Mouse (Mus musculus) heart, adult 2 months (tissue): ENCODE results near the gene Ska3. TPM values are rescaled to one million over a fixed set of nuclear protein-coding genes. Genes with fewer than 3 reads are reported as not detected.

ENCODE experiments used
- DNase-seq, 2 experiments: peaks; one replicate each; pipeline ENCODE4 v3.0.0; 2021
- H3K27ac ChIP-seq: fragments of 200-600 bp; 2 replicates; pipeline ENCODE4 v1.8.1; 2022
- H3K27me3 ChIP-seq: fragments of 200-500 bp; 2 replicates; pipeline ENCODE4 v1.6.1; 2012; ENCODE audit warnings: mild to moderate bottlenecking, low read length, inconsistent platforms, mixed read lengths; ENCODE audit not compliant: control insufficient read depth, insufficient read depth
- H3K36me3 ChIP-seq: fragments of 200-500 bp; 2 replicates; pipeline ENCODE4 v1.6.1; 2012; ENCODE audit warnings: low read length, inconsistent platforms; ENCODE audit not compliant: control insufficient read depth, insufficient read depth
- H3K4me1 ChIP-seq: fragments of 200-500 bp; 2 replicates; pipeline ENCODE4 v1.6.1; 2011; ENCODE audit warnings: low read length; ENCODE audit not compliant: control insufficient read depth, insufficient read depth
- H3K4me3 ChIP-seq: fragments of 200-600 bp; 2 replicates; pipeline ENCODE4 v1.8.1; 2022
- H3K79me2 ChIP-seq: fragments of 200-500 bp; replicated peaks from 2 replicates; pipeline ENCODE4 v1.6.1; 2012; ENCODE audit warnings: mild to moderate bottlenecking, inconsistent platforms, low read length, moderate library complexity, mixed read lengths; ENCODE audit not compliant: control insufficient read depth, insufficient read depth
- H3K9ac ChIP-seq: fragments of 200-500 bp; 2 replicates; pipeline ENCODE4 v1.6.1; 2012; ENCODE audit warnings: low read depth, mild to moderate bottlenecking, control low read depth, inconsistent platforms, low read length, mixed read lengths
- CTCF ChIP-seq: fragments of 200-600 bp; IDR thresholded peaks from 2 replicates; pipeline ENCODE4 v1.8.1; 2022; ENCODE audit warnings: antibody characterized with exemption, mild to moderate bottlenecking, moderate library complexity
- EP300 ChIP-seq: fragments of 200-500 bp; IDR thresholded peaks from 2 replicates; pipeline ENCODE4 v1.6.1; 2011; ENCODE audit warnings: low read depth, low read length, control low read depth; ENCODE audit not compliant: insufficient read depth
- POLR2A ChIP-seq: fragments of 200-500 bp; IDR thresholded peaks from 2 replicates; pipeline ENCODE4 v1.6.1; 2011; ENCODE audit warnings: mild to moderate bottlenecking, low read depth, low read length, control low read depth; ENCODE audit not compliant: insufficient read depth
- WGBS: fragments of 180-500 bp; shearing (Covaris S2); methylation state at CpG from one replicate; pipeline ENCODE4 v1.1.7; 2018; 5-methylcytosine and 5-hydroxymethylcytosine counted together
- intact Hi-C: fragments of 180-260 bp; cut with DNase I; formaldehyde crosslinking; loops from one replicate; pipeline ENCODE4 v1.15.1; 2025
- polyA plus RNA-seq: library from polyadenylated mRNA; depleted of rRNA; stranded (reverse); fragments of >200 nt; gene quantifications from 2 replicates; pipeline ENCODE4 v1.2.3, GENCODE M21; 2012
- total RNA-seq, 2 experiments: library from RNA; stranded (reverse); gene quantifications; 2 replicates each; pipeline ENCODE4 v1.2.3; 2021

The Ska3 gene
- total and polyA plus RNA-seq, 3 experiments: 0.16 to 0.52 (median 0.23) TPM

DNA sequence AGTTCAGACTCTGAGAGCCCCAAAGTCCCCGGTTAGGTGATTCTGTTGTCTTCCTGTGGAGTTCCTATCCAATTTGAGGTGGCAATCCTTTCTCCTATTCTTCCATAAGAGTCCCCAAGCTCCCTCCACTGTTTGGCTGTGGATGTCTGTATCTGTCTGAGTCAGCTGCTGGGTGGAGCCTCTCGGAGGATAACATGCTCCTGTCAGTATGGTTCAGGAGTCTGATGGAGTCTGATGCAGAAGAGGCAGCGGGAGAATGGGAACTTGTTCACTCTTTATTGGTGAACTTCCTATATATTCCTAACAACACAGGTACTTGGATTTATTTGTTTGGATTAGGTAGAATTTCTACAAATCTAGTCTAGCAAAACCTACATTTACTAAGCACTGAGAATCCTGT lies 18.6 kb upstream of the Ska3 start:
- TF ChIP-seq CTCF (no peak), POLR2A (no peak), EP300 (no peak)
- no peak overlapping the region for H3K4me3 ChIP-seq
- no peaks in the 10 kb centered on the region for H3K36me3 ChIP-seq
- intact Hi-C loops: loop anchor here (5.0 kb wide), 1 partner anchor 68 kb away; no protein-coding TSS in a partner anchor
- no peak overlapping the region for H3K27ac ChIP-seq
- 85% methylated on average over 3 of the region's 3 CpGs for WGBS
- H3K27me3 ChIP-seq: no peaks in the 10 kb centered on the region
- H3K4me1 ChIP-seq: no peaks in the 10 kb centered on the region
- H3K79me2 ChIP-seq: no peaks in the 10 kb centered on the region
- no peak overlapping the region for H3K9ac ChIP-seq
- no peak for DNase-seq

DNA sequence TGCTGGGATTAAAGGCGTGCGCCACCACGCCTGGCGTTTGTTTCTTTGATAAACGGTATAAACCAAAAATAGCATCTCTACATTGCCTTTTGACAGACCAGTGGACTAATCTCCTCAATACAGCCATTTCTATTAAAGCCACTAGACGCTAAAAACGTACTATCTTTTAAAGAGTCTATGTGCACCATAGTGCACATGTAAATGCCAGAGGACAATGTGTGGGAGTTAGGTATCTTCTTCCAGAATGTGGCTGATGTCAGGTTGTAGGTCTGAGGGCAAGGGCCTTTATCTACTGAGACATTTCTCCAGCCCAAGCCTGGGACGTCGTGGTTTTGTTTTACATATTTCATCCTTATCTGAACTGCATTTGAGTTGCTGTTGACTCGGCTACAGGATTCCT lies 9.2 kb upstream of the Ska3 start:
- Histone ChIP-seq H3K27ac (no peak overlapping the region), H3K36me3 (no peaks in the 10 kb centered on the region), H3K27me3 (no peaks in the 10 kb centered on the region), H3K4me1 (no peaks in the 10 kb centered on the region), H3K79me2 (no peaks in the 10 kb centered on the region), H3K4me3 (no peak overlapping the region), H3K9ac (no peak overlapping the region)
- TF ChIP-seq POLR2A: no peak
- no peak for TF ChIP-seq EP300
- DNase-seq: no peak
- 76% methylated on average over 10 of the region's 10 CpGs for WGBS
- intact Hi-C loops: no loop called here

DNA sequence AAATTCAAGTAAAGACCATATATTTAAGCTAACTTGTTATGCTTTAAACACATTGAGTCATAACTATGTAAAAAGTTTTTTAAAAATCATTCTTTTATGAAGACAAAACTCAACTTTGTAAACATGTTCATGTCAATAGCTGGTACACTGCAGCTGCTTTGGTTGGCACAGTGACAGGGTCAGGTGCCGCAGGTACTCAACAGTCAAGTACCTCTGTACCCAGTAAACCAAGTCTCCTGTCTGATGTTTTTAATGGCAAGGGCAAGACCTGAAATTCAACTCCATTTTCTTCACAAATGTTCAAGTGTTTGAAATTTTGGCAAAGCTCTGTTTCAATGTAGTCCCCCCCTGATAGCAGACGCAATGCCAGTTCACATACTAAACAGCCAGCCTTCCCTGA lies 7.5 kb upstream of the Ska3 start:
- Histone ChIP-seq H3K4me1 (no peaks in the 10 kb centered on the region), H3K9ac (no peak overlapping the region), H3K79me2 (no peaks in the 10 kb centered on the region), H3K36me3 (no peaks in the 10 kb centered on the region), H3K27me3 (no peaks in the 10 kb centered on the region), H3K27ac (no peak overlapping the region), H3K4me3 (no peak overlapping the region)
- TF ChIP-seq EP300 (no peak), POLR2A (no peak), CTCF (no peak)
- no peak for DNase-seq
- WGBS: 94% methylated on average over 2 of the region's 2 CpGs
- intact Hi-C loops: no loop called here

DNA sequence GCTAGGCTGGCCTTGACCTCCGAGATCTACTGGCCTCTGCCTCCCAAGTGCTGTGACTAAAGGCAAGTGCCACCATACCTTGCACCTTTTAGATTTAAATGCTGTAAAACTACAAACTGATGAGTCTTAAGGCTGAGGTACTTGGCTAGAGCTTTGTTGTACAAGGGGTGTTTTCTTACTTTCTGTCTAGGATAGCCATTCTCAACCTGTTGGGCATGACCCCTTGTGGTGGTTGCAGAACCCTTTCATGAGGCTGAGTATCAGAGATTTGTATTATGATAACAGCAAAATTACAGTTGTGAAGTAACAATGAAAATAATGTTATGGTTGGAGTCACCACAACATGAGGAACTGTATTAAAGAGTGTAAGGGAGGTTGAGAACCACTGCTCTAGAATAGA lies 1.3 kb upstream of the Ska3 start:
- no peaks in the 10 kb centered on the region for H3K27me3 ChIP-seq
- no peak for DNase-seq
- peaks cover 2% of the 10 kb centered on the region; the same call in 1 of the 2 replicates for H3K4me1 ChIP-seq
- H3K9ac ChIP-seq: no peak overlapping the region
- peaks cover 5% of the 10 kb centered on the region; the same call in 1 of the 2 replicates for H3K36me3 ChIP-seq
- TF ChIP-seq POLR2A (no peak), EP300 (no peak), CTCF (no peak)
- intact Hi-C loops: loop anchor here (2.0 to 10.0 kb wide), 5 partner anchors 28 to 452 kb away; partner anchors contain the start of gene Sap18
- H3K4me3 ChIP-seq: no peak overlapping the region
- 58% methylated on average over 1 of the region's 1 CpGs for WGBS
- no peaks in the 10 kb centered on the region for H3K79me2 ChIP-seq
- H3K27ac ChIP-seq: no peak overlapping the region; the same call in 1 of the 2 replicates

DNA sequence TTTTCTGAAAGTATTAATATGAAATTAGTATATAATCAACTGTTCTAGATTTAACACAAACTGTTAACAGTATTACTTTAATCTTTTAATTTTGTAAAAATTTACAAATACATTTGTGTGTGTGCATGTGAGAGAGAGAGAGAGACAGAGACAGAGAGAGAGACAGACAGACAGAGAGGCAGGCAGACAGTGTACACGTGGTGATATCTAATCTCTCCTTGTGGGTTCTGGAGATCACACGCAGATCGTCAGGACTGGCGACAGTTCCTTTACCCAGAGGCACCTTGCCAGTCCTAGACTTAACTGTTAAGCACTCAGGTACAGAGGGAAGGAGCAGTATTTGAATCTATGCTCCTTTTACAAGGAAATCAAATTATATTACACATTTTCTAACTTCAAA lies 5.1 kb downstream of the Ska3 start:
- no peak overlapping the region for H3K9ac ChIP-seq
- 46% methylated on average over 4 of the region's 4 CpGs for WGBS
- no peak for DNase-seq
- H3K79me2 ChIP-seq: no peaks in the 10 kb centered on the region
- TF ChIP-seq POLR2A (no peak), EP300 (no peak), CTCF (no peak)
- H3K4me3 ChIP-seq: no peak overlapping the region
- no peaks in the 10 kb centered on the region for H3K4me1 ChIP-seq
- intact Hi-C loops: loop anchor here (10.0 kb wide), 1 partner anchor 446 kb away; no protein-coding TSS in a partner anchor
- H3K36me3 ChIP-seq: no peaks in the 10 kb centered on the region
- H3K27me3 ChIP-seq: no peaks in the 10 kb centered on the region
- no peak overlapping the region for H3K27ac ChIP-seq

DNA sequence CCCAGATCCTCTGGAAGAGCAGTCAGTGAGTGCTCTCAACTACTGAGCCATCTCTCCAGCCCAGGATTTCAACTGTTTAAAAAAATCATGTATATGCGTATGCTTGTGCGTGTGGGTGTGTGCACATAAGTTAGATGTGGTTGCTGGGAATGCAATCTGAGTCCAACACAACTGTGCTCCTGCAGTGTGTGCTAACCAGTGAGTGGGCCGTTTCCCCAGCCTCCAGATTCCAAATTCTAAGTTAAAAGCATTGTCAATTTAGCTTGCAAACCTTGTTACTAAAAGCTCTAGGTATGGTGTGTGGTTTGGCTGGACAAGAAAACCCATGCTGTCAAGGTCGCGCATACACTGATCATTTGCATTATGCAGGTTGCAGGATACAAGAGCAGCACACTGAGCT lies 14.1 kb downstream of the Ska3 start:
- Histone ChIP-seq H3K4me3 (no peak overlapping the region), H3K4me1 (no peaks in the 10 kb centered on the region), H3K27me3 (no peaks in the 10 kb centered on the region), H3K36me3 (no peaks in the 10 kb centered on the region), H3K9ac (no peak overlapping the region), H3K79me2 (no peaks in the 10 kb centered on the region), H3K27ac (no peak overlapping the region)
- WGBS: 98% methylated on average over 5 of the region's 5 CpGs
- TF ChIP-seq EP300 (no peak), CTCF (no peak), POLR2A (no peak)
- DNase-seq: no peak
- intact Hi-C loops: no loop called here
